Mouse (Mus musculus) cerebellum, postnatal 14 days (tissue): Measurements from ENCODE around the gene Nxph2.
A peak's percentile ranks its signal among the peaks of the same experiment; 100 is the strongest.

ENCODE experiments used
- DNase-seq, 2 experiments: peaks; one replicate each; pipeline ENCODE4 v3.0.0; 2021; ENCODE audit warnings: mixed read lengths in 2 of 2

The Nxph2 gene

DNA sequence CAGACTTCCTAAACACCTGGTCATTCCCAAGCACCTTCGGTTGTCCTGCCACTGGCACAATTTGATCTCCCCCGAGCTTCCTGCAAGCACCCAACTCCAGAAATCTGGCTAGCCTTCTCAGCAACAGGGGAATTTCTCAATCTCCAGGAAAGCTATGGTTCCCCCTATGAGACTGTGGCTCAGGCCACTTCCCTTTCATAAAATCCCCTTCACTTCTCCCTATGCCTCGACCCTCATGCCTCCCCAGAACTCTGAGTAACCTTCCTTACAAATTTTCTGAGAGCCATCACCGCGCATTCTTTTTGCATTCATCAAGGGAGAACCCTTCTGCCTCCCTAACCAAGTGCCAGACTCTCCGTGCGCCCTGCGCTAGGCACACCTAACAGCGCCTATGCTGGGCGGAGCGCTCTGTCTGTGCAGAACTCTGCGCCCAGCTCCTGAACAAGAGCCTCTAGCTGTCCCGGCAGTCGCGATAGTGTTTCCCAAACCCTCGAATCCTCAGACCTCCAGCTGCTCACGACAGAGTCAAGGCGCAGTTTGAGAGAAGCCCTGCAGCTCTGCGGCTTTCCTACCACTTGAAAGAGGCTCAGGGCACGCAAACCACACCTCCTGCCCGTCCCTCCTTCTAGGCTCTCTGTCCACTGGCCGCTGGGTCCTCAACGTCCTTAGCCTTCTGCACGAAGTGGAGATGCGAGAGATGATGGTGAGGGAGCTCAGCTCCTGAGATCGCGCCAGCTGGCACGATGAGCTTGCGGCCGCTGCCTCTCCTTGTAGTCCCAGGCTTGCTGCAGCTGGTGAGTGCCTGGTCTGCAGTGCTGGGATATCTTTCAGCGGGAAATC lies at the start of gene Nxph2:
TSS of gene Nxph2 (plus strand) at position 501 of the 840 bp plus-strand sequence.
- peak; percentile 28 to 51 for DNase-seq

DNA sequence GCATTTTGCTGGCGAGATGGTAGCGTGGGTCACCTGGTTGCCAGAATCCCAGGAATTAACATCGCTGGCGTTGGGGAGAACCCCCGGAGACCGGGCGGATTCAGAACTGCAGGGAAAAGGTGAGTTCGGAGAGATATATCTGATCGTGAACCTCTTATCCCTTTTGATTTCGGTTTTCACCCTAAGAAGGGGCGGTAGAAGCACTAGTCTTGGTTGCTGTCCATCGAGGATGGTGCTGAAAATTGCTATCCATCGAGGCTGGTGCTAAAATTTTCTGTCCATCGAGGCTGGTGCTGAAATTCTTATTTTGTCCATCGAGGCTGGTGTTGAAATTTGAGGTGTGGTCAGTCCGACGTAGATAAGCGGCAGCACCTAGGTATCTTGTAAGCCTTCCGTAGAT lies 30.1 kb upstream of the Nxph2 start:
- DNase-seq = peak; percentile 1 to 6

DNA sequence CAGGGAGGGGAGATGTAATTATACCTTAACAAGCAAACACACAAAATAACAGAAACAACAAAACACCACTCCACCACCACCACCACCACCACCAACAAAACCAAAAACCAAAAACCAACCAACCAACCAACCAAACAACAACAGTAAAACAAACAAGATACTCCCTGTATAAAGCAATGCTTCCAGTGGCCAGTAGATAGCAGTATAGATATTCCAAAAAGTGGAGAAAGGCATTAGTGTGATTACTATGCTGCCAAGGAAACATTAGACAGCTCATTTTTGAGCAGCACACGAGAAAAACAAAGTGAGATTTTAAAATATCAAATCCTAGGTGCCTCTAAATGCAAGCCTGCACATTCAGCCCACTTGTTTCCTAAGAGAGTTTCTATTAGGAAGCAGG lies 6.2 kb upstream of the Nxph2 start:
- peak; percentile 2 to 4 for DNase-seq
